Mouse (Mus musculus): ENCODE data around the gene Clcf1. TPM values are rescaled to one million over a fixed set of nuclear protein-coding genes. Genes with fewer than 3 reads are reported as not detected.

The Clcf1 gene
- 2.8 and 3.3 TPM in 2 replicates for polyA plus RNA-seq (2016; fragmentation: Nextera tagmentation; extraction: Ambion mirVana)

GRCm38 (mm10) chr19:4214071-4214770 lies at the start of gene Clcf1, which contains the start of gene AC109138.7:
Clcf1 (plus strand) TSS chr19:4214238.
AC109138.7 (plus strand) TSS chr19:4214357.
- DNase-seq (ENCODE audit: low spot score), result peak; percentile 79
- H3K27me3 ChIP-seq (replicated peaks; ENCODE audit: low read depth, poor library complexity, severe bottlenecking), result peaks cover 87% of the 10 kb centered on the region
- under 1% methylated on average over 49 of the region's 49 CpGs for WGBS
- no peaks in the 10 kb centered on the region for H3K36me3 ChIP-seq (replicated peaks)
- H3K4me3 ChIP-seq, result peak within 1 kb of the TSS; percentile 69
- no peaks in the 10 kb centered on the region for H3K9me3 ChIP-seq
- H3K4me1 ChIP-seq, result peaks cover 75% of the 10 kb centered on the region
- peak within 1 kb of the TSS; percentile 91 for H3K27ac ChIP-seq (replicated peaks)

DNA sequence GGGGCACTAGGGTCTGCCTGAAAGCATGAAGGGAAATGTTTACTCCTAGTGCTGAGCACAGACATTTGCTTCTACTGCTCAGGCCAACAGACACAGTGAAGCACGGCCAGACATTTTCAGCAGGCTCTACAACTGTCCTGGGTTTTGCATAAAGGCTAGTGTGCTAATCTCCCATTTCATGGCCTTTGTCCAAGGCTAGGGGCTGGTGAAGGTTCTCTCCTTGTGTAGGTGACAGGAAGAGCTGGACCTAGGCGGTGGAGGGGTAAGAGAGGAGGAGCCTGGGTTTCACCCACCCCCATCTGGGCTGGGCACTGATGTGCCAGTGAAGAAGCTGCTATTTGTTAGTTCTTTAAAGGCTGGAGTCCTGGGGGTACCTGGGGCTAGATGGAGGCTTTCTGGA lies 49.3 kb upstream of the Clcf1 start:
- H3K4me3 ChIP-seq, result no peak overlapping the region
- peaks cover 20% of the 10 kb centered on the region for H3K4me1 ChIP-seq
- H3K36me3 ChIP-seq (replicated peaks), result peaks cover 15% of the 10 kb centered on the region
- WGBS, result 82% methylated on average over 2 of the region's 2 CpGs
- no peaks in the 10 kb centered on the region for H3K27me3 ChIP-seq (replicated peaks; ENCODE audit: low read depth, poor library complexity, severe bottlenecking)
- no peak for DNase-seq (ENCODE audit: low spot score)
- no peak overlapping the region for H3K27ac ChIP-seq (replicated peaks)
- no peaks in the 10 kb centered on the region for H3K9me3 ChIP-seq

DNA sequence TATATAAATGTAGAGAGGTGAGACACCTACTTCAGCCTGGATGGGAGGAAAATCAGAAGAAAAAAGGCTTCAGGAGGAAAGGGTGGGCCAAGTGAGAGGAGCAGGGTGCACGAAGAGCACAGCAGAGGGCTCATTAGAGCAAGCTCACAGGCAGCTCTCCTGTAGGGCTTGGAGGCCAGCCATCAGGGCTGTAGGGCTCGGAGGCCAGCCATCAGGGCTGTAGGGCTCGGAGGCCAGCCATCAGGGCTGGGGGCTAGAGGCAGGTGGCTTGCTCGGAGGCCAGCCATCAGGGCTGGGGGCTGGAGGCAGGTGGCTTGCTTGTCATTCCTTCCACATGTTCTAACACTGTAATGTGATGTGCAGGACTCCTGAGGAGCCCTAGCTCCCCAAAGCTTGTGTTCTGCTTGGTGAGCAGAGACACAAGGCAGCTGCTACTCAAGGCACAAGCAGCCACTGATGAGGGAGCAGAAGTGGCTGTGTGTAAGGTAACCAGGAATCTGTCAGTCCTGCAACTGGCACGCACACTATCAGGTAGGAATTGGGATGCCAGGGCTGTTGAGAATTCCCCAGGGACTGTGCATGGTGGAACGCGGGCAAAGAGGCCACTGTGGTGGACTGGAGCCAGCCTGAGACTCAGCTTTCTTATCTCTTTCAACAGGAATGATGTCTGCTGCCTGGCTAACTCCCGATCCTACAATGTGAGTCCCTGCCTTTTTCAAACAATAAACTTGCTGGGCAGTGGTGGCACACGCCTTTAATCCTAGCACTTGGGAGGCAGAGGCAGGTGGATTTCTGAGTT lies 47.2 kb upstream of the Clcf1 start:
- Histone ChIP-seq H3K27ac (replicated peaks) (no peak overlapping the region), H3K27me3 (replicated peaks; ENCODE audit: low read depth, poor library complexity, severe bottlenecking) (peaks cover 14% of the 10 kb centered on the region; the same call in 1 of the 2 replicates), H3K36me3 (replicated peaks) (no peaks in the 10 kb centered on the region), H3K4me1 (peaks cover 41% of the 10 kb centered on the region), H3K9me3 (no peaks in the 10 kb centered on the region), H3K4me3 (no peak overlapping the region)
- 83% methylated on average over 9 of the region's 9 CpGs for WGBS
- DNase-seq (ENCODE audit: low spot score), result no peak

DNA sequence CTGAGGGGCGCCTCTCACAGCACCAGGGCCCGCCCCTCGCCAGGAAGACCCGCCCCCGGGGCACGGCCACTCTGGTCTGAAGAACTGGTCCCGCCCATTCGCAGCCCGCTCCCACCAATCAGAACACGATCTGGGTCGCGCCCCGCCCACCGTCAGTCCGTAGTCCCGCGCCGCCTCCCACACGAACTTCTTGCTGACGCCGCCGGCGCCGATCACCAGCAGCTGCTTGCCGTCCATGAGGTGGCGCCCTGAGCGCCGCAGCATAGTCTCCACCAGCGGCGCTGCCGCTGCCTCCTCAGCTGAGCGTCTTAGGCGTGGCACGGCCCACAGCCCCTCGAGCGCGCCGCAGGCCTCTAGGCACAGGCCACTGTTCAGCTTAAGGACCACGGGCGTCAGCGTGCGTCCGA lies 44.7 kb upstream of the Clcf1 start:
- H3K9me3 ChIP-seq, result no peaks in the 10 kb centered on the region
- DNase-seq (ENCODE audit: low spot score), result peak; percentile 100
- under 1% methylated on average over 43 of the region's 43 CpGs for WGBS
- H3K4me3 ChIP-seq, result peak overlapping the region; percentile 63
- peaks cover 17% of the 10 kb centered on the region; the same call in 1 of the 2 replicates for H3K27me3 ChIP-seq (replicated peaks; ENCODE audit: low read depth, poor library complexity, severe bottlenecking)
- no peaks in the 10 kb centered on the region for H3K36me3 ChIP-seq (replicated peaks)
- peaks cover 31% of the 10 kb centered on the region for H3K4me1 ChIP-seq
- H3K27ac ChIP-seq (replicated peaks), result peak overlapping the region; percentile 92

DNA sequence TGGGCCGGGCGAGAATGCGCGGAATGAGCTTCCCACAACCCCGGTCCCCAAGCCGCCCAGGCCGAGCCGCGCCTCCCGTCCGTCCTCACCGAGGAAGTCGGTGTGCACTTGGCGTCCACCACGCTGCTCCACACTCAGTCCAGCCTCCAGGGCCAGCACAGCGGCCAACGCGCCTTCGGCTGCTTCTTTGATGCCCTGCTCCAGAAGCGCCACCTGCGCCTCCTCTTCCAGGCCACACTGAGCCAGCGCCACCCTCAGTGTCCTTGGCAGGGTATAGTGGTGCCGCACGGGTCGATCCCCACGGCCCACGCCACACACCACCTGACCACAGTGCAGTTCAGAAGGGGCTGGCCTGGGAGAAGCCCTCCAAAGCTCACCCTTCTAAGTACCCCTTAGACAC lies 44.2 kb upstream of the Clcf1 start:
- DNase-seq (ENCODE audit: low spot score), result no peak
- Histone ChIP-seq H3K4me3 (peak overlapping the region; percentile 63), H3K27me3 (replicated peaks; ENCODE audit: low read depth, poor library complexity, severe bottlenecking) (peaks cover 20% of the 10 kb centered on the region; the same call in 1 of the 2 replicates), H3K4me1 (peaks cover 33% of the 10 kb centered on the region), H3K27ac (replicated peaks) (peak overlapping the region; percentile 92), H3K9me3 (no peaks in the 10 kb centered on the region), H3K36me3 (replicated peaks) (no peaks in the 10 kb centered on the region)
- WGBS, result 8% methylated on average over 27 of the region's 27 CpGs

DNA sequence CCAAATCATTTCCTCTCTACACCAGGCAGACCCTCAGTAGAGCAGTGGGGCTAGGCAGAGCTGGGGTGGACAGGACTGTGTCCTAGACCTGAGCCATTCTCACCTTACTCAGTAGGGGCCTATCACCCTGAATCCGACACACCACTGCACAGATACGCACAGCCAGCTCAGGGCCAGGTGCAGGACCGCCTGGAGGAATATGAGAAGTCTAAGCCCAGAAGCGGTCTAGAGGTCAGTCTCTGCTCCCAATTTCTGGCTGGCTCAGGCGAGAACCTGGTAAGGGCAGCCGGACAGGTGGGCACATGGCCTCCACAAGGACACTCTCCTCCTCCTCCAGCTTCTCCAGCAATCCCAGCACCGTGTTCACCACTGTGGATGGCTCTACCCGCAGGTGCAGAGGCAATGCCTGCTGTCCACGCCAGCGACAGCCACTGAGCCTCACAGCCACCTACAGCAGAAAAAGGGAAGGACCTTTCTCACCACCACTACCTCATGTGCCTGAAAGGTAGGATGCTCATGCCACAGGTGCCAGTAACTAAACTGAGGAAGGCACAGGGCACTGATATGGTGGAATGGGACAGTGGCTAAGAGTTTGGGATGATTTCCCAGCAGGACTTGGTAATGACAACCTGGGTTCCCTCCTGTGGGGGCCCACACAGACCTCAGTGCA lies 43.2 kb upstream of the Clcf1 start:
- H3K27me3 ChIP-seq (replicated peaks; ENCODE audit: low read depth, poor library complexity, severe bottlenecking), result peaks cover 20% of the 10 kb centered on the region; the same call in 1 of the 2 replicates
- WGBS, result 84% methylated on average over 10 of the region's 10 CpGs

GRCm38 (mm10) chr19:4171393-4172290 lies 42.4 kb upstream of the Clcf1 start:
- 63% methylated on average over 13 of the region's 13 CpGs for WGBS
- Histone ChIP-seq H3K27me3 (replicated peaks; ENCODE audit: low read depth, poor library complexity, severe bottlenecking) (peaks cover 20% of the 10 kb centered on the region), H3K9me3 (no peaks in the 10 kb centered on the region), H3K4me3 (no peak overlapping the region), H3K4me1 (peaks cover 46% of the 10 kb centered on the region), H3K27ac (replicated peaks) (peak overlapping the region; percentile 40), H3K36me3 (replicated peaks) (no peaks in the 10 kb centered on the region)
- no peak for DNase-seq (ENCODE audit: low spot score)

More for the DNA sequence above, 43.2 kb upstream of the Clcf1 start:
- peaks cover 43% of the 10 kb centered on the region for H3K4me1 ChIP-seq
- no peaks in the 10 kb centered on the region for H3K9me3 ChIP-seq
- H3K27ac ChIP-seq (replicated peaks), result peak overlapping the region; percentile 92; the same call in 1 of the 2 replicates
- H3K4me3 ChIP-seq, result no peak overlapping the region
- no peaks in the 10 kb centered on the region for H3K36me3 ChIP-seq (replicated peaks)
- no peak for DNase-seq (ENCODE audit: low spot score)

DNA sequence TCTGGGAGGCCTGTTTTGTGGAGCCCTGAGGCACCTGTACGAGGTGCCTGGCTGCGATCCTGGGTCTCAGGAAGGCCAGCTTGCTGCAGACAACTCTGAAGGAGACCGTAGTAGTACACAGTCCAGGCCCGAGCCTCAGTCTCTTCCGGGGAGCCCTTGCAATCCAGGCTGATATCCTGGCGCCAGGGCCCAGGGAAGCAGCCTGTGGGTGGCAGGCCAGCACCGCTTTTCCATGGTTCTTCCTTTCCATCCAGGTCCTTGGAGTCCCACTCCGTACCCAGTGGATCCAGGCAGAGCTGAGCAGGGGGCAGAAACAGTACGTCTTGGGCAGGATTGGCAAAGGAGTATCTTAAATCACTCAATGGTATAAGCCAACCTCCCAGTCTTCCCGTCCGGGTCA lies 41.1 kb upstream of the Clcf1 start:
- 60% methylated on average over 11 of the region's 11 CpGs for WGBS
- peaks cover 46% of the 10 kb centered on the region for H3K4me1 ChIP-seq
- DNase-seq (ENCODE audit: low spot score), result no peak
- H3K9me3 ChIP-seq, result no peaks in the 10 kb centered on the region
- peaks cover 20% of the 10 kb centered on the region for H3K27me3 ChIP-seq (replicated peaks; ENCODE audit: low read depth, poor library complexity, severe bottlenecking)
- 0 out of 2 replicates have a peak overlapping the region, but pooled peaks have one; percentile 2 for H3K27ac ChIP-seq (replicated peaks)
- no peak overlapping the region for H3K4me3 ChIP-seq
- no peaks in the 10 kb centered on the region for H3K36me3 ChIP-seq (replicated peaks)

DNA sequence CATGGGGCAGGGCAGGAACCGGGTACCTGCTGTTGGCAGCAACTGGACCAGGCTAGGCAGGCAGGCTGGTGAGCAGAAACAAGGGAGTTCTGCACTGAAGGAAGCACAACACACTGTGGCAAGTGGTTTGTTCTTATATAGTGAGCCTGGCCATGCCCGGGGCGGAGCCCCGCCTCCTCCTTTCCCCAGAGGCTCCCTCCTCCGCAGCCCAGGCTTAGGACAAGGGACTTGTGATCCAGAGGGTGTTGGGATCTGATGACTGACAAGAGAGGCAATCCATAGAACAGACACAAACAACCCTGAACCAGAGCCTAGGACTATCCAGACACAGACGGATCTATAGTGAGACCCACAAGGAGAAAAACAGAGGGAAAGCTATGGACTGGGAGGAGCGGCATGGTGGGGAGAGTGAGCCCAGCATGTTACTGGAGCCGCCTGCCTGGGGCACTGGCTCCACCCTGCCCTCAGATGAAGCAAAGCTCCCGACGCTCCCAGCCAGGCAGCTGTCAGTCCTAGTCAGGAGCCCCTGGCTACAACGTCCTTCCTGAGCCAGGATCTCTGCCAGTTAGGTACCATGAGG lies 38.6 kb upstream of the Clcf1 start, which contains the start of gene Carns1:
TSS of gene Carns1 (minus strand) at position 112 of the 580 bp plus-strand sequence.
- H3K27ac ChIP-seq (replicated peaks), result peak within 1 kb of the TSS; percentile 36; the same call in 1 of the 2 replicates
- peaks cover 20% of the 10 kb centered on the region for H3K27me3 ChIP-seq (replicated peaks; ENCODE audit: low read depth, poor library complexity, severe bottlenecking)
- peak within 1 kb of the TSS; percentile 40 for H3K4me3 ChIP-seq
- peak; percentile 42 for DNase-seq (ENCODE audit: low spot score)
- peaks cover 36% of the 10 kb centered on the region for H3K4me1 ChIP-seq
- no peaks in the 10 kb centered on the region for H3K36me3 ChIP-seq (replicated peaks)
- WGBS, result 5% methylated on average over 11 of the region's 11 CpGs
- H3K9me3 ChIP-seq, result no peaks in the 10 kb centered on the region

DNA sequence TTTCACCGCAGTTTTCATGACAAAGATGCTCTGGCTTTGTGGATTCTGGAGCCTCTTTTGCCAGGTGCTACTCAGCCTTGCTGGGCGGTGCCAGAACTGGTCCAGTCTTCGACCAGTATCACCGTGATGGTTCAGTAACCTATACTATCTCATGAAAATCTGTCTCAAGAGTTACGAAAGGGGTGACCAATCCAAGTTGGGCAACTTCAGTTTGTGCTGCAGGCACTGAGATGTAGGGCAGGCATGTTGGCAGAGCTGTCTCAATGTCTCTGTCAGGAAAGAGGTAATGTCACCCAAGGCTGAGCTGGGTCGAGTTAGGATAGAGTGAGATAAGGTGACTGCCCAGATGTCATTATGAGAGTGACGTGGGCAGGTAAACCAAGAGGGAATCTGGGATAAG lies 33.6 kb upstream of the Clcf1 start:
- Histone ChIP-seq H3K4me3 (no peak overlapping the region), H3K9me3 (no peaks in the 10 kb centered on the region), H3K27ac (replicated peaks) (no peak overlapping the region), H3K27me3 (replicated peaks; ENCODE audit: low read depth, poor library complexity, severe bottlenecking) (no peaks in the 10 kb centered on the region; the same call in 1 of the 2 replicates), H3K4me1 (peaks cover 29% of the 10 kb centered on the region), H3K36me3 (replicated peaks) (no peaks in the 10 kb centered on the region)
- WGBS, result 89% methylated on average over 7 of the region's 7 CpGs
- no peak for DNase-seq (ENCODE audit: low spot score)

DNA sequence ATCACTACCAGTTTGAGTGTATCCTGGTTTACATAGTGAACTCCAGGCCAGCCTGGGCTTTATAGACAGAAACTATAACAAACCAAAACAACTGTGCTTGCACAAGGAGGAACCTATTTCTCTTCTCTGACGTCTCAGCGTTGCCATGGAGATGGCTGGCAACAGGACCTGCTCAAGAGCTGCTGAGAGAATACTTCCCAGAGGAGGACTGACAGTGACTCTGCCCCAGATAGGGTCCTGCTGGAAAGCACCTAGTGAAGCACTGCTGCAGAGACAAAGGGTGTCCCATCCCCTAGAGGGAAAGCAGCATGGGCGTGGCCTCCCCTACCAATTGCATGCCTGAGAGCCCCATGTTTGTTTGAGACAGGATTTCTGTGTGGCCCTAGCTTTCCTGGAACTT lies 32.1 kb upstream of the Clcf1 start:
- no peak overlapping the region for H3K27ac ChIP-seq (replicated peaks)
- 46% methylated on average over 3 of the region's 3 CpGs for WGBS
- H3K4me3 ChIP-seq, result no peak overlapping the region

More for the DNA sequence above, 32.1 kb upstream of the Clcf1 start:
- Histone ChIP-seq H3K36me3 (replicated peaks) (no peaks in the 10 kb centered on the region), H3K27me3 (replicated peaks; ENCODE audit: low read depth, poor library complexity, severe bottlenecking) (no peaks in the 10 kb centered on the region; the same call in 1 of the 2 replicates), H3K9me3 (no peaks in the 10 kb centered on the region), H3K4me1 (peaks cover 27% of the 10 kb centered on the region)
- no peak for DNase-seq (ENCODE audit: low spot score)

Data from embryonic facial prominence, embryonic 10.5 days (tissue).